Mouse (Mus musculus) cerebellum, adult 11-12 months (tissue): Measurements from ENCODE around the gene Mxd4.
A peak's percentile ranks its signal among the peaks of the same experiment; 100 is the strongest.

Experiments
- DNase-seq: peaks from one replicate; pipeline ENCODE4 v3.0.0; 2022

The Mxd4 gene

GRCm38 (mm10) chr5:34187601-34188316 lies at the start of gene Mxd4:
Gene Mxd4, minus strand, starts transcription at chr5:34187720.
- DNase-seq = peak; percentile 100

- DNase-seq = no peak
Measured at GRCm38 (mm10) chr5:34235898-34236420, 48.4 kb upstream of the Mxd4 start.

GRCm38 (mm10) chr5:34235056-34235455 lies 47.5 kb upstream of the Mxd4 start:
- DNase-seq = no peak

GRCm38 (mm10) chr5:34233221-34233515 lies 45.6 kb upstream of the Mxd4 start:
- no peak for DNase-seq

- peak; percentile 57 for DNase-seq
Measured at GRCm38 (mm10) chr5:34232481-34233220, 45.1 kb upstream of the Mxd4 start.

GRCm38 (mm10) chr5:34231901-34232300 lies 44.4 kb upstream of the Mxd4 start:
- DNase-seq = peak; percentile 43

GRCm38 (mm10) chr5:34230599-34231485 lies 43.3 kb upstream of the Mxd4 start:
- DNase-seq = peak; percentile 42

GRCm38 (mm10) chr5:34229503-34229902 lies 42.0 kb upstream of the Mxd4 start:
- DNase-seq = peak; percentile 13

GRCm38 (mm10) chr5:34225516-34225915 lies 38.0 kb upstream of the Mxd4 start:
- peak; percentile 76 for DNase-seq

- DNase-seq = no peak
Measured at GRCm38 (mm10) chr5:34224515-34224914, 37.0 kb upstream of the Mxd4 start.

- DNase-seq = no peak
Measured at GRCm38 (mm10) chr5:34220001-34220400, 32.5 kb upstream of the Mxd4 start.

- DNase-seq = no peak
Measured at GRCm38 (mm10) chr5:34218672-34219071, 31.2 kb upstream of the Mxd4 start.

GRCm38 (mm10) chr5:34217756-34218155 lies 30.2 kb upstream of the Mxd4 start:
- no peak for DNase-seq

- DNase-seq = no peak
Measured at GRCm38 (mm10) chr5:34216025-34216424, 28.5 kb upstream of the Mxd4 start.

- no peak for DNase-seq
Measured at GRCm38 (mm10) chr5:34213659-34214058, 26.1 kb upstream of the Mxd4 start.

- peak; percentile 76 for DNase-seq
Measured at GRCm38 (mm10) chr5:34210279-34210678, 22.8 kb upstream of the Mxd4 start.

GRCm38 (mm10) chr5:34207503-34207902 lies 20.0 kb upstream of the Mxd4 start:
- no peak for DNase-seq

- DNase-seq = no peak
Measured at GRCm38 (mm10) chr5:34205788-34206187, 18.3 kb upstream of the Mxd4 start.

GRCm38 (mm10) chr5:34204911-34205310 lies 17.4 kb upstream of the Mxd4 start:
- DNase-seq = peak; percentile 91

- DNase-seq = no peak
Measured at GRCm38 (mm10) chr5:34202006-34202405, 14.5 kb upstream of the Mxd4 start.

- no peak for DNase-seq
Measured at GRCm38 (mm10) chr5:34201396-34201795, 13.9 kb upstream of the Mxd4 start.

GRCm38 (mm10) chr5:34198615-34199014 lies 11.1 kb upstream of the Mxd4 start:
- no peak for DNase-seq

GRCm38 (mm10) chr5:34197243-34197642 lies 9.7 kb upstream of the Mxd4 start:
- peak; percentile 70 for DNase-seq
